Mouse (Mus musculus) ovary, adult 18-20 months (tissue): ENCODE measurements around the gene Adh7.
A peak's percentile ranks its signal among the peaks of the same experiment; 100 is the strongest.

ENCODE experiments used
- DNase-seq: peaks from one replicate; pipeline ENCODE4 v3.0.0; 2022; ENCODE audit warnings: low spot score, mixed read lengths

Gene Adh7

DNA sequence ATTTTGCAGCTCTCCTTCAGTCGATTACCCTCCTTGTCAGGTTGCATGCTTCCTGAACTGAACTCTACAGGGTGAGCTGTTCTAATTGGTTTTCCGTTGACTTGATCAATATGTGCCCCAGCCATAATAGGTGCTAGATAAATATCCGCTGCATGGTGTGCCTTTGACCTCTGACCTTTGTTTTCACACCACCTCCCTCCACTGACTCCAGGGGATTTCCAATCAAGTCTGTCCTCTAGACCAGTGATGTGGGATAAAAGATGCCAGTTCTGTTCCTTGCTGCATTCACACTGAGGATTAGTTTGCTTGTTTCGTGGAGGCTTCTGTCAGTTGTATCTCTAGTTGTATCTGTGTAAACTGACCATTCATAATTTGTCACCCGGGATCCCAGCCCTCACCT lies 36.6 kb downstream of the Adh7 start:
- no peak for DNase-seq

DNA sequence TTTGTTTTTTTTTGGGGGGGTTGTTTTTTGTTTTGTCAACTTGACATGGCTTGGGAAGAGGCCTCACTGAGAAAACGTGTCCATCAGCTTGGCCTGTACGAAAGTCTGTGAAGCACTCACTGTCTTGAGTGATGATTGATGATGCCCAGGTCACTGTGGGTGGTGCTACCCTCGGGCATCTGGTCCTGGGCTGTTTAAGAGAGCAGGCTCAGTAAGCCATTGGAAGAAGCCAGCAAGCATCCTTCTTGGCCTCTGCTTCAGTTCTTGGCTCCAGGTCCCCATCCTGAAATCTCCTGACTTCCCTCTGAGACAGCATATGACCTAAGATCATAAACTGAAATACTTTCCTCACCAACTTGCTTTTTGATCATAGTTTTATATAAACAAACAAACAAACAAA lies 37.8 kb downstream of the Adh7 start:
- DNase-seq: no peak

DNA sequence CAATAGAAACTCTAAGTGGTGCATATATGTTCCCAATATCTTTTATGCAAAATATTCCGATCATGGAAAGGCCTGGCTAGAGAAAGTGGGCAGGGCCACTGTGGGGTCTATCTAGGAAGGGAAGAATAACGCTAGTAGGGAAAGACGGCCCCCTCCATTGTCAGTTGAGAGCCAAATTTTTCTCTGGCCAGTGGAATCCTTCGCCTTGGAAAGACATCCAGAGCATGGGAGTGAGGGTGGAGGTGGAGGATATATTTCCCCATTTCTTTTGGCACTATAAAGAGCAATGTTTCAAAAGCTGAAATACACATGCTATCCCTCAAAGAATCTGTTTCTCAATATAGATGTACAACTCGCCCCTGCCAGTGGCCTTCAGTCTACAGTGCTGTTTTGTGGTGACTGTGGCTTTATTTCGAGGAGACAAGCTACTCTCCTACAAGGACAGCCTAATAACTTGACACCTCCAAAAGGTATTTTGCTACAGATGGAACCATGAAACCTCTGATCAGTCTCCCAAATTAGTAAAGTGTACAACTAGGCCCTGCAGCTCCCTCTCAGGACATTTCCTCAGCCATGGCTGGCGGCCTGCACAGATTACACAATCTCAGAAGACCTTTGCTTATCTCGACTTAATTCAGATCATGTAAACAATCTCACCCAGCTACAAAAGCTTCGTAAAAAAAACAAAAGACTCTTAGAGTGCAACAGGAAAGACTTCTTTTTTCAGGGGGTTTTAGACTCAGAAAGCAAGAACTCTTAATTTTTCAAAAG lies 38.4 kb downstream of the Adh7 start:
- DNase-seq: peak; percentile 42

DNA sequence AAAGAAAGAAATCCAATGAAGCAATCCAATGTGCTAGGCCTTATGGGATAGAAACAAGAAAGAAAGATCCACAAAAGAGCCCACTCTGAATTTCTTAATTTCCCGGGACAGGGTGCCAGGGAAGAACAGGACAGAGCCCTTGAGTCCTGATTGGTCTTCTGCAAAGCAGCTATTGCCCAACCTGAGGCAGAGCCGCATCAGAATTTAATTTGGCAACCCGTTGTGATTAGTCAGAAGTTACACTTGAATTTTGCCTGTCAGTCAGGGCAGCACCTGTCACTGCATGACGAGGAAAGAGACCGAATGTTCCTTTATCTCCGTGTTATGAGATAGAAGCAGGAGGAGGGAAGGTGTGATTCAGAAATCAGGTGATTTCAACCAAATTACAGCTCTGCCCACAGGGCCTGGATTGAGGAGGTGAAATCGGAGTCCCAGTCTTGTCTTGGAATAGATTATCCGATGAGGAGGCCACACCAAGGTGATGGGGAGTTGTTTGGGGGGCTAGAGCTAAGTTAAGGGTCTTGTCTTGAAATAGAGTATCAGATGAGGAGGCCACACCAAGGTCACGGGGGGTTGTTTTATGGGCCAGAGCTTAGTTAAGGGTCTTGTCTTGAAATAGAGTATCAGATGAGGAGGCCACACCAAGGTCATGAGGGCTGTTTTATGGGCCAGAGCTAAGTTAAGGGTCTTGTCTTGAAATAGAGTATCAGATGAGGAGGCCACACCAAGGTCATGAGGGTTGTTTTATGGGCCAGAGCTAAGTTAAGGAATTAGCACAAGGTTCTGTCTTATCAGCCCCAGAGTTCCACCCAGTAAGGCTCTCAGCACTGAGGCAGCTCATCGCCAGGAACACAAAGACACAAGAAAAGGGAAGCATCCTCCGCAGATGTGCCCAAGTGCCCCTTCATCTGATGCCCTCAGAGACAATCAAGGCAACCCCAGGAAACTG lies 43.4 kb downstream of the Adh7 start, which contains the start of gene Adh1:
TSS of gene Adh1 (plus strand) at position 271 of the 949 bp plus-strand sequence.
- DNase-seq: peak; percentile 36

DNA sequence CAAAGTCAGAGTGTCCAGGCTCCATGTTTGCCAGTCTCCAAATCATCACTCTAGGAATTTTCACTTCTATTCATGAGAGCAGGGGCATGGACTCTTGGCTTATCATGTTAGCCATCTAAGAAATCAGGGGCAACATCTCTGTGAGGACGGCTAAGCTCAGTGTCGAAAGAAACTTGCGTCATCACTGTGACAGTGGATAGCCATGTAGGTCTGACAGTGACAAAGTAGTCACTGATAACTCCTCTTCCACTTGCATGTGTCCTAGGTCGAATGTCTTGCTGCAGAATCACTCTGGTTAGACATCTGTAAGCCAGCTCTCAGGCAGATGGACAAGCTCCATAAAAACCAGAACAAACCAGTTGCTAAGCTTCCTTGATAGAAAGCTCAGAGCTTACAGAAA lies 45.0 kb downstream of the Adh7 start:
- DNase-seq: no peak

DNA sequence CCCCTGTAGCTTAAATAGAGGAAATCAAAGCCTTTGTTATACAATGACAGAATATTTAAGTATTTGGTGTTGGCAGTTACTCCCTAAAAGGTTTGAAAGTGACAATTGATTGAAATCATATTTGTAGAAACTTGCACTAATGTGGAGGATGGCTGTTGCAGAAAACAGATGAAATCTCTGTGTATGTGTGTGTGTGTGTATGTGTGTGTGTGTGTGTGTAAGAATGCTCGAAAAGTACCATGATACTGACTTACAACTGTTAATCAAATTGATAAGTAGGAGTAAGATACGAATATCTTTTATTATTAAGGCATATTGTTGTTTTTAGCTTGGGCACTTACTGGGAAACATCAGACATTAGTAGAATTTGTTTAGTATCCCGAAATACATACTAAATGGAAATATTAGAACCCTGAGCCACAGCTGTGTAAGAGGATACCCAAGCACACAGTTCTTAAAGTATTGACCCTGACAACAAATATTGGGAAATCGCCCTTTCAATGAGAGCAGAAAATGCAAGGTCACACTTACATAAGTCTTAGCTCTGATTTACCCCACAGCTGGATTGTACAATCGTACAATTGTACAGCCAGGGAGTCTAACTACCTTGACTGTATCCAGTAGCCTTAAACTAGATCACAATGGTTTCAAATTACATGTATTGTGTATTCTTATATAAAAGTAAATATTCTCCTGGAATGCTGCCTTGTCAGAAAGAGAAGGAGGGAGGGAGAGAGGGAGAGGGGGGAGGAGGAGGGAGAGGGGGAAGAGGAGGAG lies 45.8 kb downstream of the Adh7 start:
- DNase-seq: no peak

DNA sequence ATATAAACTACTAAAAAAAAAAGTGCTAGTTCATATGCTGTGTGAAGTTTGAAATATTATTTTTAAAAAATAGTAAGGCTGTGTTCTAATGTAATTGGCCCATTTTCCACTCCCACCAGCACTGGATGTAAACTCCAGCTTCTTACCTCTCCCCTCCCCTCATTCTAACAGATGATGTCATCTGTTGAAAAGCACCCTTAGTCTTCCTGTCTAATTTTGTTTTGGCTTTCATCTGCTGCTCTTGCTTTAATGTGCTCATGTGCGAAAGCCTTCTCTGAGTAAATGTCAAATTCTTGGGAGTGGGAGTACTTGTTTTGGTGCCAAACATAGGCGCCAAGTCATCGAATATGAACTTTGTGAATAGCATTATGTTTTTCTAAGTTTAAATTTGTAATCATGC lies 47.1 kb downstream of the Adh7 start:
- no peak for DNase-seq

DNA sequence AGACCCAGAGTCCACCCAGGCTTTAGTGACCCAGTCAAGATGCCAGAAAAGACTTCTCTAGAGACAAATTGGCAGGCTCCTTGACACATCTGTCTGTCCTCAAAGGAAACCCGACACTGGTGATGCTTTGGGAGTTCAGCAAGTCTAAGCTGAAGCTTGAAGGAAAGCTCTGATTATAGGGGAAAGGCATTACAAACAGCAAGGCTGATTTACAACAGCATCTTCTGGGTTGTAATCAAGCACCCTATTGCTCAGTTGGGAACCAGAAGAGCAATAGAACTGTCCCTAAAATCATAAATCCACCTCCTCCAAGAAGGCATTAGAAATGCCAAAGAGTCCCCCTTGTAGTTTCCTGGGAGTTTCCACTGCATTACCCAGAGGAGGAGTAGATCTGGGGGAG lies 52.9 kb downstream of the Adh7 start:
- DNase-seq: no peak

DNA sequence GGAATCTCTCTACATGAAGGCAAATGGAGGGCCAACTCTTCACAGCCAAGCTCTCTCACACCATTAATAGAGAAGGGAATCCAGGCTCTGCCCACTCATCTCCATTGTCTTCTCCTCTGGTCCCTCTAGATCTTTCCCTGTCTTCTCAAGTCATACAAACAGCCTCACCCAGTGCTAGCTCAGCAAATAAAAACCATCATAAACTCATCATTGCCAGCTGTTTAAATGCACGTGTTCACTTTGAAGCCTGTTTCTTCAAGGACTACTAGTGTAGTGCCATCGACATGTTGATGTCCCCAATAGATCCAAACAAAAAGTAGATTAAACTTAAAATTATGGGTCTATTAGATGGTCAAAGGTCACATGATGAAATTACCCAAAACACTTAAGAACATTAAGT lies 53.7 kb downstream of the Adh7 start:
- DNase-seq: no peak

DNA sequence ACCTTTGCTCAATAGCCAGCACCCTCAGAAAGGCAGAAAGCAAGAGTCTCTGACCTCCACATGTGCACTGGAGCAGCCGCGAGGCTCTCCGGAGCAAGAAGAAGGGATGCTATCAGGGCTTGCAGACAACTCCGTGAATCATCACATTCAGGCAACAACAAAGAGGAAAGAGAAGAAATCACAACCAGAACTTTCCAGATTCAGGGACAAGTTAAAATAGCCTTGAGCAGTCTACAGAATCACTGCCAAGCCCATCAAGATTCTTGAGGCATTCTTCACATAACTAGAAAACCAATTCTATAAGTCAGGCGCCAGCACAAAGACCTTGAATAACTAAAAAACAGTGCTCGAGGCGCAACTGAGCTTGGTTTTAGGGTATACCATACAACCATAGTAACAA lies 55.5 kb downstream of the Adh7 start:
- DNase-seq: peak; percentile 26

DNA sequence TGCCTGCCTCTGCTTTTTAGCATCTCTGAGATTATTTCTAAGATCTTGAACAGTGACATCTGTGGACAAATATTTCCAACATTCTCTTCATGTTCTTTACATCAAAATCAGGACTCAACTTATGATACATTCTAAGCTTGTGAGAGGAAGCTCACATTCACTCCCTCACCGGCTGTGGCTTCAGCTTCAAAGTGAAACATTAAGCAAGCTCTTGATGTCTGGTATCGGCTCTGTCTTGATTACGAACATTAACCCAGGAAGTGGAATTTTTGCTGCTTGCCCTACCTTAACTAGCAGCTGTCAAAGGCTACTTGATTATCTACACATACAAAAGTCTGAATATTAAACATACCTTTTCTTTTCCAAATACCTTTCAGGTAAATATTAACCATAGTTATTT lies 57.5 kb downstream of the Adh7 start:
- DNase-seq: no peak

DNA sequence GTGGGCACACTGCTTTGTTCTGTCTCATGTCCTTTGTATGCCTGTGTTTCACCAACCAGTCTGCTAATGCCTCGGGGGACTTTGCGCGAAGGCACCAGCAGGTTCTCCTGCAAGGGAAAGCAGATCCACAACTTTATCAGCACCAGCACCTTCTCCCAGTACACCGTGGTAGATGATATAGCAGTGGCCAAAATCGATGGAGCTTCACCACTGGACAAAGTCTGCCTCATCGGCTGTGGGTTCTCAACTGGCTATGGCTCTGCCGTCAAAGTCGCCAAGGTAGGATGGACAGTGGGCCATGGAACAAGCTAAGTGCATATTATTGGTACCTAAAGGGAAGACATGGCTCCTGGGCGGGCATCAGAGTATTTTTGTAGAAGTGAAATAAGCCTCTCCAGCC lies 65.0 kb downstream of the Adh7 start:
- no peak for DNase-seq
